In genomic region chr17:84114279-84114994, GRCm38 (mm10) we compare ENCODE assay signal across 9 mouse cellular contexts.
DNase-seq lines count a peak whose midpoint lies in the region; ATAC-seq and TF ChIP-seq lines count a peak whose summit lies in the region.
"Had no signal": no experiment of that assay in that cellular context is flagged by ENCODE, and none has a peak within 500 bp of the region (broad histone marks: within the 10 kb centered on the region; RNA-seq: fewer than 3 reads in every experiment).

No protein-coding gene starts in this region.

- dilution Hi-C loops in CH12.LX (cut with MboI; ENCODE audit: extremely low pct_ligation_motif_present, extremely low pct_unique_long_range_greater_than_20kb, low sequenced_read_pairs), result no loop called here

- TF ChIP-seq POLR2A in CH12.LX (IDR thresholded peaks at IDR 0.05; ENCODE audit: low read depth, low read length), result no peak
- no peak for TF ChIP-seq POLR2A in bone marrow, adult 2 months (IDR thresholded peaks at IDR 0.05; ENCODE audit: borderline replicate concordance, control insufficient read depth, low read depth, low read length)
- TF ChIP-seq POLR2A in limb, embryonic 14.5 days (IDR thresholded peaks at IDR 0.05; ENCODE audit: borderline replicate concordance, extremely low read depth, insufficient read depth, insufficient read length), result no peak

- no peaks in the 10 kb centered on the region for H3K27me3 ChIP-seq in kidney, embryonic 14.5 days (ENCODE audit: control insufficient read depth, insufficient read depth, low read length)
- H3K27me3 ChIP-seq in CH12.LX (replicated peaks), result no peaks in the 10 kb centered on the region
- no peaks in the 10 kb centered on the region for H3K27me3 ChIP-seq in limb, embryonic 14.5 days (ENCODE audit: control insufficient read depth, insufficient read depth, low read length)

- peaks cover 31% of the 10 kb centered on the region for H3K4me1 ChIP-seq in kidney, embryonic 14.5 days (ENCODE audit: control insufficient read depth, insufficient read depth, low read length)
- H3K4me1 ChIP-seq in CH12.LX (ENCODE audit: control insufficient read depth in 1 of 2, insufficient read depth in 2 of 2), result peaks cover 29 to 51% of the 10 kb centered on the region in 2 experiments
- peaks cover 23% of the 10 kb centered on the region for H3K4me1 ChIP-seq in bone marrow, adult 2 months (ENCODE audit: control insufficient read depth, insufficient read depth, low read length)
- H3K4me1 ChIP-seq in limb, embryonic 14.5 days (ENCODE audit: control insufficient read depth, insufficient read depth, low read length), result peaks cover 31% of the 10 kb centered on the region

- H3K4me2 ChIP-seq in kidney, embryonic 14.5 days (replicated peaks; ENCODE audit: low read depth, low read length), result no peak overlapping the region
- H3K4me2 ChIP-seq in CH12.LX (ENCODE audit: insufficient read depth, low read depth, poor library complexity, severe bottlenecking), result no peak overlapping the region
- H3K4me2 ChIP-seq in limb, embryonic 14.5 days (replicated peaks; ENCODE audit: low read depth, low read length, severe bottlenecking), result no peak overlapping the region

- H3K9ac ChIP-seq in kidney, embryonic 14.5 days (ENCODE audit: low read depth, low read length), result 0 out of 2 replicates have a peak overlapping the region, but pooled peaks have one; percentile 12
- H3K9ac ChIP-seq in CH12.LX (ENCODE audit: insufficient read depth, low read depth), result no peak overlapping the region
- H3K9ac ChIP-seq in limb, embryonic 14.5 days (ENCODE audit: low read depth, low read length, severe bottlenecking), result no peak overlapping the region

- no peak for TF ChIP-seq CTCF in CH12.LX (conservative IDR thresholded peaks at IDR 0.05 in 1 of 2, IDR thresholded peaks at IDR 0.05 in 1 of 2; ENCODE audit: low read depth in 2 of 2, low read length in 2 of 2)
- no peak for TF ChIP-seq CTCF in bone marrow, adult 2 months (IDR thresholded peaks at IDR 0.05; ENCODE audit: control insufficient read depth, insufficient read depth, low read length)

- in situ Hi-C loops in CH12.LX (cut with MboI; ENCODE audit: low pct_ligation_motif_present, low pct_unique_long_range_greater_than_20kb, low sequenced_read_pairs), result no loop called here

- H3K79me2 ChIP-seq in CH12.LX (replicated peaks; ENCODE audit: control insufficient read depth, extremely low read depth, insufficient read depth, poor library complexity, severe bottlenecking), result no peaks in the 10 kb centered on the region

- H3K4me3 ChIP-seq in kidney, embryonic 14.5 days (ENCODE audit: low read length), result no peak overlapping the region
- H3K4me3 ChIP-seq in CH12.LX (replicated peaks in 1 of 3; ENCODE audit: low read depth in 2 of 3, low read length in 2 of 3, poor library complexity in 1 of 3), result no peak overlapping the region
- no peak overlapping the region for H3K4me3 ChIP-seq in bone marrow, adult 2 months (replicated peaks; ENCODE audit: control insufficient read depth, low read depth, low read length)
- H3K4me3 ChIP-seq in limb, embryonic 14.5 days (replicated peaks; ENCODE audit: low read length), result no peak overlapping the region

- no peaks in the 10 kb centered on the region for H3K36me3 ChIP-seq in kidney, embryonic 14.5 days (ENCODE audit: control insufficient read depth, insufficient read depth, low read length)
- no peaks in the 10 kb centered on the region for H3K36me3 ChIP-seq in CH12.LX (replicated peaks in 1 of 2; ENCODE audit: control insufficient read depth in 1 of 2, insufficient read depth in 1 of 2, low read length in 1 of 2)
- H3K36me3 ChIP-seq in limb, embryonic 14.5 days (ENCODE audit: control insufficient read depth, insufficient read depth, low read length), result no peaks in the 10 kb centered on the region

- 63% methylated on average over 9 of the region's 9 CpGs for WGBS in kidney, embryonic 14.5 days
- WGBS in bone marrow, adult 2 months, result 31% methylated on average over 9 of the region's 9 CpGs
- 72% methylated on average over 9 of the region's 9 CpGs for WGBS in limb, embryonic 14.5 days

- TF ChIP-seq RAD21 in CH12.LX (IDR thresholded peaks at IDR 0.05; ENCODE audit: low read depth, low read length), result no peak

- H3K27ac ChIP-seq in kidney, embryonic 14.5 days (ENCODE audit: low read depth, low read length), result no peak overlapping the region
- H3K27ac ChIP-seq in CH12.LX (ENCODE audit: insufficient read depth, low read depth), result no peak overlapping the region
- H3K27ac ChIP-seq in bone marrow, adult 2 months (ENCODE audit: control insufficient read depth, insufficient read depth, low read depth, low read length, poor library complexity), result peak overlapping the region; percentile 96
- H3K27ac ChIP-seq in limb, embryonic 14.5 days (replicated peaks; ENCODE audit: low read depth, low read length), result 0 out of 2 replicates have a peak overlapping the region, but pooled peaks have one; percentile 5
- H3K27ac ChIP-seq: kidney, postnatal 0 days had no signal

- H3K9me3 ChIP-seq in kidney, embryonic 14.5 days (ENCODE audit: control insufficient read depth, low read length), result no peaks in the 10 kb centered on the region
- H3K9me3 ChIP-seq in CH12.LX (replicated peaks; ENCODE audit: low read length), result no peaks in the 10 kb centered on the region
- H3K9me3 ChIP-seq in limb, embryonic 14.5 days (ENCODE audit: control insufficient read depth, low read length), result no peaks in the 10 kb centered on the region

- TF ChIP-seq EP300 in CH12.LX (IDR thresholded peaks at IDR 0.05; ENCODE audit: low read length), result no peak

- no peak for DNase-seq in kidney, postnatal 25 days
- no peak for DNase-seq in CH12.LX (ENCODE audit: extremely low read depth)
- DNase-seq in limb, embryonic 14.5 days (ENCODE audit: low spot score), result no peak
- no peak for DNase-seq in neural tube, embryonic 10.5 days (ENCODE audit: extremely low spot score, low spot score)
- no peak for DNase-seq in right cerebral cortex, postnatal 36 days (ENCODE audit: low spot score in 2 of 2)
- no peak for DNase-seq in embryo, embryonic 11 days

- peak; percentile 11; the same call in 1 of the 2 replicates for ATAC-seq in kidney, embryonic 14.5 days (ENCODE audit: low FRiP score, low TSS enrichment)
- no peak for ATAC-seq in limb, embryonic 14.5 days (ENCODE audit: low FRiP score, low read depth)

TF ChIP-seq in CH12.LX, 34 proteins besides CTCF, POLR2A, EP300 and RAD21:
- TF ChIP-seq MAX (IDR thresholded peaks at IDR 0.05; ENCODE audit: low read length) (peak; percentile 4; the same call in 1 of the 2 replicates), UBTF (IDR thresholded peaks at IDR 0.05; ENCODE audit: low read depth, low read length) (no peak), MXI1 (IDR thresholded peaks at IDR 0.05; ENCODE audit: low read depth, low read length) (0 out of 2 replicates have a peak, but pooled peaks have one; percentile 9)

Comparison
In these comparisons a context has a peak if more than half of its experiments do, and no peak if none do; other contexts are left out.
1. H3K27ac ChIP-seq: peak in bone marrow, adult 2 months (single experiment) and limb, embryonic 14.5 days (single experiment); none in kidney, embryonic 14.5 days (single experiment) and CH12.LX (single experiment).